Comparison of ENCODE assay signal across 8 mouse cellular contexts in the genomic region with DNA sequence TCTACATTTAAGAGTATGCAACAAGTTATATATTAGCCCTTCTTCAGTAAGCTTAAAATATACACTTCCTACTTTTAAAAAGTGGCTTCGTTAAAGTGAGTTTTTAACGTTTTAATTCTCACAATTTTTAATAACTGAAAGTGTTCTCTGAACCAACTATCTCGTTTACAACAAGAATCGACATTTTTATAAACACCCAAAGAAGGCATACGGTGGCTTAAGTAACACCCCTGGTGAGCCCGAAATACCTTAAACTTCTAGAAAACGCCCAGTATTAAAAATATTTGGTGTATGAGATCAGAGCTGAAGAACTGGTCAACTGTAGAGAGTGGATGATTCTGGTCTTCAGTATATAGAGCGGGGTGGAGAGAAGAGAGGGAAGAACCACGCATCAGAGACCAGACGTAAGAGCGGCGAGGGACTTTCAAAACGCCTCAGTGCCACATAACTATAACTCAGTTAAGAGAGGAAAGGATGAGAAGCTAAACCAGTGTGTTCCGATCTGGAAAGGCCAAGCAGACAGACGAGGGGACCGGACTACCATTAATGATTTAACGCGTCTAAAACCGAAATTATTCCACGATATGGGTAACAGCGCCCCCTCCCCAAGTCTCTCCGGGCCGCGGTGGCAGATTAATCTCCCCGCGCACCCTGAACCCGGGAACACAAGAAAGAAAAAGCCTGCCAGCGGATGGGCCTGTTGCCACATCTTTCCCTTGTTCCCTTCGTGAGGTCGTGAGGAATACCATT. TPM values are rescaled to one million over a fixed set of nuclear protein-coding genes. Genes with fewer than 3 reads are reported as not detected.
DNase-seq lines count a peak whose midpoint lies in the region; ATAC-seq and TF ChIP-seq lines count a peak whose summit lies in the region.

No protein-coding gene starts in this region.

- DNase-seq in layer of hippocampus, adult 11-12 months (ENCODE audit: low spot score) = peak; percentile 18
- DNase-seq in layer of hippocampus, adult 9-10 months (ENCODE audit: low spot score) = no peak
- DNase-seq in MEL (ENCODE audit: low read depth, low spot score) = peak; percentile 70
- peak; percentile 19 to 25 for DNase-seq in cerebellum, postnatal 36 days
- peak; percentile 72 for DNase-seq in lung, postnatal 0 days (ENCODE audit: low spot score)
- no peak for DNase-seq in urinary bladder, postnatal 4 days (ENCODE audit: low spot score in 2 of 2)

- no peak for TF ChIP-seq POLR2A in MEL (IDR thresholded peaks at IDR 0.05; ENCODE audit: control insufficient read depth in 1 of 2, insufficient read depth in 1 of 2, low read depth in 1 of 2, low read length in 2 of 2, poor library complexity in 1 of 2)

- no peak for ATAC-seq in hindbrain, embryonic 12.5 days (ENCODE audit: low FRiP score)
- no peak for ATAC-seq in lung, postnatal 0 days
- no peak for ATAC-seq in stomach, embryonic 14.5 days (ENCODE audit: insufficient number of reproducible peaks, insufficient read depth, low FRiP score, low read depth)

- TF ChIP-seq EP300 in MEL (IDR thresholded peaks at IDR 0.05; ENCODE audit: low read depth in 1 of 2, low read length in 2 of 2) = no peak
- no peak for TF ChIP-seq EP300 in lung, postnatal 0 days (IDR thresholded peaks at IDR 0.05)

- 1% methylated on average over 30 of the region's 30 CpGs for WGBS in hindbrain, embryonic 12.5 days
- under 1% methylated on average over 30 of the region's 30 CpGs for WGBS in lung, postnatal 0 days
- WGBS in stomach, embryonic 14.5 days = under 1% methylated on average over 30 of the region's 30 CpGs

- H3K4me3 ChIP-seq in MEL (ENCODE audit: control insufficient read depth in 1 of 2, insufficient read depth in 1 of 2, low read depth in 2 of 2, low read length in 2 of 2) = peak overlapping the region; percentile 89 to 91
- H3K4me3 ChIP-seq in hindbrain, embryonic 12.5 days = peak overlapping the region; percentile 100
- peak overlapping the region; percentile 97 for H3K4me3 ChIP-seq in lung, postnatal 0 days (ENCODE audit: low read depth, low read length)
- H3K4me3 ChIP-seq in stomach, embryonic 14.5 days (ENCODE audit: low read depth, low read length) = peak overlapping the region; percentile 92

- H3K9ac ChIP-seq in MEL (ENCODE audit: control insufficient read depth, low read depth, low read length, poor library complexity, severe bottlenecking) = peak overlapping the region; percentile 96
- H3K9ac ChIP-seq in hindbrain, embryonic 12.5 days = peak overlapping the region; percentile 96
- H3K9ac ChIP-seq in lung, postnatal 0 days (replicated peaks; ENCODE audit: low read depth) = peak overlapping the region; percentile 93
- H3K9ac ChIP-seq in stomach, embryonic 14.5 days (replicated peaks; ENCODE audit: low read depth, low read length) = peak overlapping the region; percentile 95

- H3K27me3 ChIP-seq in MEL (ENCODE audit: control insufficient read depth in 1 of 2, insufficient read depth in 2 of 2, low read length in 2 of 2) = no peaks in the 10 kb centered on the region
- H3K27me3 ChIP-seq in hindbrain, embryonic 12.5 days = no peaks in the 10 kb centered on the region
- no peaks in the 10 kb centered on the region for H3K27me3 ChIP-seq in lung, postnatal 0 days (replicated peaks; ENCODE audit: insufficient read depth, low read length)
- H3K27me3 ChIP-seq in stomach, embryonic 14.5 days (ENCODE audit: control insufficient read depth, insufficient read depth, low read length) = no peaks in the 10 kb centered on the region

- peak overlapping the region; percentile 80 for H3K4me2 ChIP-seq in hindbrain, embryonic 12.5 days (replicated peaks)
- H3K4me2 ChIP-seq in lung, postnatal 0 days (replicated peaks; ENCODE audit: low read depth, low read length) = peak overlapping the region; percentile 85
- peak overlapping the region; percentile 51 for H3K4me2 ChIP-seq in stomach, embryonic 14.5 days (replicated peaks; ENCODE audit: low read depth, low read length)

- peaks cover 49% of the 10 kb centered on the region for H3K79me2 ChIP-seq in MEL (ENCODE audit: control insufficient read depth, insufficient read depth, low read length, poor library complexity)

- TF ChIP-seq CTCF in MEL (IDR thresholded peaks at IDR 0.05 in 2 of 3, conservative IDR thresholded peaks at IDR 0.05 in 1 of 3; ENCODE audit: control insufficient read depth in 1 of 3, insufficient read depth in 1 of 3, low read depth in 2 of 3, low read length in 3 of 3, poor library complexity in 1 of 3, severe bottlenecking in 1 of 3) = peak in 2 of 3 experiments; percentile 23 to 27; a peak in 3 of 6 replicates
- peak; percentile 8; the same call in 1 of the 2 replicates for TF ChIP-seq CTCF in lung, postnatal 0 days (IDR thresholded peaks at IDR 0.05)

- no peaks in the 10 kb centered on the region for H3K9me3 ChIP-seq in MEL (replicated peaks; ENCODE audit: insufficient read depth, low read length)
- H3K9me3 ChIP-seq in hindbrain, embryonic 12.5 days (replicated peaks) = no peaks in the 10 kb centered on the region
- H3K9me3 ChIP-seq in lung, postnatal 0 days (ENCODE audit: low read length) = no peaks in the 10 kb centered on the region
- no peaks in the 10 kb centered on the region for H3K9me3 ChIP-seq in stomach, embryonic 14.5 days (ENCODE audit: control insufficient read depth, low read depth, low read length)

- H3K36me3 ChIP-seq in MEL (ENCODE audit: control insufficient read depth in 1 of 2, insufficient read depth in 2 of 2, low read length in 2 of 2) = peaks cover 4 to 35% of the 10 kb centered on the region in 2 experiments; a peak in 3 of 4 replicates
- H3K36me3 ChIP-seq in hindbrain, embryonic 12.5 days = no peaks in the 10 kb centered on the region
- no peaks in the 10 kb centered on the region for H3K36me3 ChIP-seq in lung, postnatal 0 days (ENCODE audit: insufficient read depth, low read length)
- no peaks in the 10 kb centered on the region for H3K36me3 ChIP-seq in stomach, embryonic 14.5 days (ENCODE audit: control insufficient read depth, insufficient read depth, low read length)

- peak overlapping the region; percentile 81 for H3K27ac ChIP-seq in MEL (ENCODE audit: control insufficient read depth, low read depth, low read length)
- H3K27ac ChIP-seq in hindbrain, embryonic 12.5 days = peak overlapping the region; percentile 92
- H3K27ac ChIP-seq in lung, postnatal 0 days (ENCODE audit: low read length) = peak overlapping the region; percentile 98
- peak overlapping the region; percentile 98 for H3K27ac ChIP-seq in stomach, embryonic 14.5 days (ENCODE audit: low read length)

- TF ChIP-seq RAD21 in MEL (IDR thresholded peaks at IDR 0.05; ENCODE audit: low read depth, low read length) = no peak

- peaks cover 17 to 20% of the 10 kb centered on the region in 2 experiments; a peak in 3 of 4 replicates for H3K4me1 ChIP-seq in MEL (ENCODE audit: control insufficient read depth in 1 of 2, insufficient read depth in 2 of 2, low read length in 2 of 2)
- peaks cover 15% of the 10 kb centered on the region for H3K4me1 ChIP-seq in hindbrain, embryonic 12.5 days
- peaks cover 8% of the 10 kb centered on the region for H3K4me1 ChIP-seq in lung, postnatal 0 days (ENCODE audit: insufficient read depth, low read depth, low read length)
- peaks cover 6% of the 10 kb centered on the region; the same call in 1 of the 2 replicates for H3K4me1 ChIP-seq in stomach, embryonic 14.5 days (ENCODE audit: control insufficient read depth, insufficient read depth, low read length)

TF ChIP-seq in MEL, 35 proteins besides CTCF, POLR2A, EP300 and RAD21:
- TF ChIP-seq SIN3A (IDR thresholded peaks at IDR 0.05; ENCODE audit: low read length) = peak; percentile 64; the same call in 1 of the 2 replicates
- TF ChIP-seq E2F4 (IDR thresholded peaks at IDR 0.05; ENCODE audit: borderline replicate concordance, low read depth, low read length) = 0 out of 2 replicates have a peak, but pooled peaks have one; percentile 21
- 0 out of 2 replicates have a peak, but pooled peaks have one; percentile 16 for TF ChIP-seq MXI1 (IDR thresholded peaks at IDR 0.05; ENCODE audit: low read depth, low read length)
- TF ChIP-seq ELF1 (IDR thresholded peaks at IDR 0.05; ENCODE audit: low read depth, low read length) = no peak
- TF ChIP-seq BHLHE40 (IDR thresholded peaks at IDR 0.05; ENCODE audit: borderline replicate concordance, low read depth, low read length) = no peak
- TF ChIP-seq CHD2 (IDR thresholded peaks at IDR 0.05; ENCODE audit: low read length) = no peak
- TF ChIP-seq CHD1 (IDR thresholded peaks at IDR 0.05; ENCODE audit: low read depth, low read length) = peak; percentile 83; the same call in 1 of the 2 replicates
- peak; percentile 49; the same call in 1 of the 2 replicates for TF ChIP-seq HCFC1 (IDR thresholded peaks at IDR 0.05; ENCODE audit: low read depth, low read length)

RNA-seq across cellular contexts. Expression of gene Nup153, which starts 1.3 kb away (rescaled TPM):
- total RNA-seq in MEL (2012; rRNA removed) = 64.6 and 66.1 TPM in 2 replicates
- polyA plus RNA-seq in MEL (2012; ENCODE audit: insufficient read depth in 1 of 2, insufficient read length in 2 of 2, low read depth in 1 of 2, low replicate concordance in 2 of 2, missing spikeins in 1 of 2) = 100 to 1,000 TPM in 1 of 2 experiments, 10 to 100 TPM in 1; 82.8 to 221 TPM
- polyA plus RNA-seq in hindbrain, embryonic 12.5 days (2016; fragmentation: Nextera tagmentation; extraction: Ambion mirVana) = 40.5 and 40.6 TPM in 2 replicates
- 14.0 and 16.9 TPM in 2 replicates for polyA plus RNA-seq in lung, postnatal 0 days (2015; fragmentation: Nextera tagmentation; extraction: Ambion mirVana)
- 36.2 and 38.0 TPM in 2 replicates for polyA plus RNA-seq in stomach, embryonic 14.5 days (2014; fragmentation: Nextera tagmentation; extraction: Ambion mirVana)

RNA-seq across cellular contexts. Expression of gene Fam8a1, which starts 57.1 kb away (rescaled TPM):
- total RNA-seq in MEL (2012; rRNA removed) = 7.5 and 8.4 TPM in 2 replicates
- 10 to 100 TPM in 1 of 2 experiments, not detected in 1; 16.5 TPM for polyA plus RNA-seq in MEL (2012; ENCODE audit: insufficient read depth in 1 of 2, insufficient read length in 2 of 2, low read depth in 1 of 2, low replicate concordance in 2 of 2, missing spikeins in 1 of 2)
- polyA plus RNA-seq in hindbrain, embryonic 12.5 days (2016; fragmentation: Nextera tagmentation; extraction: Ambion mirVana) = 22.9 and 24.9 TPM in 2 replicates
- polyA plus RNA-seq in lung, postnatal 0 days (2015; fragmentation: Nextera tagmentation; extraction: Ambion mirVana) = 12.7 and 13.0 TPM in 2 replicates
- 9.7 and 9.9 TPM in 2 replicates for polyA plus RNA-seq in stomach, embryonic 14.5 days (2014; fragmentation: Nextera tagmentation; extraction: Ambion mirVana)

Comparison
In these comparisons a context has a peak if more than half of its experiments do, and no peak if none do; other contexts are left out.
1. DNase-seq: peak in layer of hippocampus, adult 11-12 months (single experiment), MEL (single experiment), cerebellum, postnatal 36 days (2 of 2) and lung, postnatal 0 days (single experiment); none in layer of hippocampus, adult 9-10 months (single experiment) and urinary bladder, postnatal 4 days (0 of 2).
2. Peak in every context shown above with its lines, with median percentiles within 50 percentile points of each other: H3K27ac ChIP-seq, H3K4me3 ChIP-seq, H3K9ac ChIP-seq and H3K4me2 ChIP-seq.